Mouse (Mus musculus) granulocyte monocyte progenitor cell, adult 5-6 weeks (primary cell): Measurements from ENCODE around the gene Esam. TPM values are rescaled to one million over a fixed set of nuclear protein-coding genes. Genes with fewer than 3 reads are reported as not detected.

Experiments used
- total RNA-seq, 2 experiments: library from RNA; stranded (forward) in 1 of 2; stranded (reverse) in 1 of 2; fragments of 200-712, 200-1000 nt in 1 of 2; fragments of >200 nt in 1 of 2; fragmentation: Nextera tagmentation in 1 of 2; gene quantifications; 2 replicates each; pipeline ENCODE4 v1.2.3; 2014 to 2017

Esam gene
- total RNA-seq, 2 experiments from 2014 or later: not detected

Other genes with a start within 250 kb of the Esam start
- gene Ccdc15, start 179.6 kb upstream of the Esam start, total RNA-seq (2014; fragmentation: Nextera tagmentation): 13.3 and 16.7 TPM in 2 replicates
- 11.7 and 14.5 TPM in 2 replicates for gene Ccdc15, start 179.6 kb upstream of the Esam start, total RNA-seq (2017)
- not detected in 2 replicates for gene Hepacam, start 160.7 kb upstream of the Esam start, total RNA-seq (2014; fragmentation: Nextera tagmentation)
- not detected in 2 replicates for gene Hepacam, start 160.7 kb upstream of the Esam start, total RNA-seq (2017)
- 0.30 TPM in 1 of 2 replicates, not detected in the other for gene Robo4, start 126.2 kb upstream of the Esam start, total RNA-seq (2014; fragmentation: Nextera tagmentation)
- gene Robo4, start 126.2 kb upstream of the Esam start, total RNA-seq (2017): 0.04 TPM in 1 of 2 replicates, not detected in the other
- 0.95 TPM in 1 of 2 replicates, not detected in the other for gene Robo3, start 94.8 kb upstream of the Esam start, total RNA-seq (2014; fragmentation: Nextera tagmentation)
- gene Robo3, start 94.8 kb upstream of the Esam start, total RNA-seq (2017): 0.13 and 2.2 TPM in 2 replicates
- 24.7 and 30.4 TPM in 2 replicates for gene Msantd2, start 38.8 kb upstream of the Esam start, total RNA-seq (2014; fragmentation: Nextera tagmentation)
- 20.6 and 31.1 TPM in 2 replicates for gene Msantd2, start 38.8 kb upstream of the Esam start, total RNA-seq (2017)
- gene Vsig2, start 11.2 kb downstream of the Esam start, total RNA-seq (2014; fragmentation: Nextera tagmentation): 3.1 TPM in 1 of 2 replicates, not detected in the other
- not detected in 2 replicates for gene Vsig2, start 11.2 kb downstream of the Esam start, total RNA-seq (2017)
- 4.3 and 12.5 TPM in 2 replicates for gene Nrgn, start 24.8 kb downstream of the Esam start, total RNA-seq (2014; fragmentation: Nextera tagmentation)
- 1.2 and 1.9 TPM in 2 replicates for gene Nrgn, start 24.8 kb downstream of the Esam start, total RNA-seq (2017)
- 11.0 and 16.9 TPM in 2 replicates for gene Siae, start 27.6 kb downstream of the Esam start, total RNA-seq (2014; fragmentation: Nextera tagmentation)
- gene Siae, start 27.6 kb downstream of the Esam start, total RNA-seq (2017): 10.3 and 10.8 TPM in 2 replicates
- gene Spa17, start 85.6 kb downstream of the Esam start, total RNA-seq (2014; fragmentation: Nextera tagmentation): 1.3 and 2.4 TPM in 2 replicates
- 1.2 and 2.2 TPM in 2 replicates for gene Spa17, start 85.6 kb downstream of the Esam start, total RNA-seq (2017)
- 21.5 and 29.7 TPM in 2 replicates for gene Tbrg1, start 129.2 kb downstream of the Esam start, total RNA-seq (2014; fragmentation: Nextera tagmentation)
- 33.3 and 33.7 TPM in 2 replicates for gene Tbrg1, start 129.2 kb downstream of the Esam start, total RNA-seq (2017)
- not detected in 2 replicates for gene Panx3, start 141.2 kb downstream of the Esam start, total RNA-seq (2014; fragmentation: Nextera tagmentation)
- not detected in 2 replicates for gene Panx3, start 141.2 kb downstream of the Esam start, total RNA-seq (2017)
- not detected in 2 replicates for gene Olfr160, start 188.2 kb downstream of the Esam start, total RNA-seq (2014; fragmentation: Nextera tagmentation)
- not detected in 2 replicates for gene Olfr160, start 188.2 kb downstream of the Esam start, total RNA-seq (2017)
- gene Olfr874, start 217.0 kb downstream of the Esam start, total RNA-seq (2014; fragmentation: Nextera tagmentation): not detected in 2 replicates
- not detected in 2 replicates for gene Olfr874, start 217.0 kb downstream of the Esam start, total RNA-seq (2017)
- gene Olfr875, start 243.8 kb downstream of the Esam start, total RNA-seq (2014; fragmentation: Nextera tagmentation): not detected in 2 replicates
- gene Olfr875, start 243.8 kb downstream of the Esam start, total RNA-seq (2017): not detected in 2 replicates